Mouse (Mus musculus) CH12.LX (cell line): ENCODE results near the gene Polr2f.

Experiments used
- HCFC1 ChIP-seq: IDR thresholded peaks from 2 replicates; pipeline ENCODE4 v1.6.1; 2012; ENCODE audit warnings: low read depth, mild to moderate bottlenecking, inconsistent platforms, low read length, improper control_type of control experiment
- MAFK ChIP-seq: IDR thresholded peaks from 2 replicates; pipeline ENCODE4 v1.6.1; 2011; ENCODE audit warnings: low read length, improper control_type of control experiment; ENCODE audit not compliant: insufficient replicate concordance
- RCOR1 ChIP-seq: conservative IDR thresholded peaks from 2 replicates; pipeline ENCODE4 v1.6.1; 2012; ENCODE audit warnings: low read depth, mild to moderate bottlenecking, inconsistent platforms, low read length, improper control_type of control experiment

DNA sequence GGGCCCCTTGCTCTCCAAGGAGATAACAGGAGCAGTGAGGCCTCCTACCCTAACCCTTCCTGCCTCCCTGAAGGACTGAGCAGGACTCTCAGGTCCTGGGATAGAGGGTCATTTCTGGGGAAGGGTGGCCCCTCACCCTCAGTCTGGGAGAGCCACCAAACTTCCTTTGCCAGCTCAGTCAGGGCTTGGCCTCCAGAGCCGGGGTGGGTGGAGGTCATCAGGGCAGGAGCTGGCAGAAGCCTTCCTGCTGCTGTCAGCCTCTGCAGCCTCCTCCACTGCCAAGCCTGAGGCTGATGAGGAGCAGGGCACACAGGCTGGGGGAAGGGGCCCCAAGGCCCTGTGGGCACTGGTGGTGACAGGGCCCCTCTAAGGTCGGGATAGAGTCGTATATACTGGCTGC is 14.8 kb downstream of the Polr2f start:
- TF ChIP-seq RCOR1 (no peak), MAFK (no peak), HCFC1 (no peak)
